Mouse (Mus musculus): ENCODE data around the gene Dmrt2.

Gene Dmrt2

DNA sequence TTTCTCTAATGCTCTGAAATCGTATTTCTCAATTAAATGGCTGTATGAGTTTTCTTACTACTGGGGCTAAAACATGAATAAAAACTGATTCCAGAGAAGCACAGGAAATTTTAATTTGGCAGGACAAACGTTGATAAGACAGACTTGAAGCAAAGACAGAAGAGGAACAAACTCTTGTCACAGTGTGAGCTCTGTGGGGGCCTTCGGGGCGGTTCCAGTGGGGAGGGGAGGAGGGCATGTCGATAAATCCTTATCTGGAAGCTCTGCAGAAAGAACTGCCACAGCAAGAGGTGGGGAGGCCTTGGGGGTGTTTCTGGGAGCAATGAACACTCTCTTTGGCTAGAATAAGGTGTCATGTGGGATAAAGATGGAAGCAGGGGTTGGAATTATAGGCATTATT is 50.4 kb downstream of the Dmrt2 start:
- H3K36me3 ChIP-seq (ENCODE audit: insufficient read depth, low read length) = no peaks in the 10 kb centered on the region
- TF ChIP-seq POU5F1 (IDR thresholded peaks at IDR 0.05; ENCODE audit: borderline replicate concordance, low read length) = no peak
- no peak for TF ChIP-seq NANOG (IDR thresholded peaks at IDR 0.05; ENCODE audit: borderline replicate concordance, low read length)
- TF ChIP-seq CTCF (conservative IDR thresholded peaks at IDR 0.05; ENCODE audit: low read length) = no peak
- no peak overlapping the region for H3K4me3 ChIP-seq (replicated peaks; ENCODE audit: low read length)
- peaks cover 1% of the 10 kb centered on the region for H3K4me1 ChIP-seq (replicated peaks; ENCODE audit: low read depth, low read length)
- no peaks in the 10 kb centered on the region for H3K27me3 ChIP-seq (ENCODE audit: insufficient read depth, low read length)
- no peaks in the 10 kb centered on the region for H3K9me3 ChIP-seq (ENCODE audit: low read length)
